In genomic region chr6:49021141-49022012, GRCm38 (mm10) we compare ENCODE assay signal across 10 mouse cellular contexts. TPM values are rescaled to one million over a fixed set of nuclear protein-coding genes. Genes with fewer than 3 reads are reported as not detected.
DNase-seq lines count a peak whose midpoint lies in the region; ATAC-seq and TF ChIP-seq lines count a peak whose summit lies in the region.
"Had no signal": no experiment of that assay in that cellular context is flagged by ENCODE, and none has a peak within 500 bp of the region (broad histone marks: within the 10 kb centered on the region; RNA-seq: fewer than 3 reads in every experiment).

No protein-coding gene starts in this region.

- no peak overlapping the region for H3K9ac ChIP-seq in midbrain, postnatal 0 days (replicated peaks; ENCODE audit: low read length, poor library complexity, severe bottlenecking)
- H3K9ac ChIP-seq in heart, embryonic 12.5 days = no peak overlapping the region

- H3K27me3 ChIP-seq in forebrain, embryonic 10.5 days (ENCODE audit: poor library complexity, severe bottlenecking) = no peaks in the 10 kb centered on the region
- H3K27me3 ChIP-seq in midbrain, postnatal 0 days (ENCODE audit: insufficient read depth, low read length) = no peaks in the 10 kb centered on the region
- H3K27me3 ChIP-seq in heart, embryonic 12.5 days (replicated peaks) = no peaks in the 10 kb centered on the region

- 54% methylated on average over 14 of the region's 14 CpGs for WGBS in forebrain, embryonic 10.5 days
- 60% methylated on average over 14 of the region's 14 CpGs for WGBS in midbrain, postnatal 0 days
- 75% methylated on average over 14 of the region's 14 CpGs for WGBS in heart, embryonic 12.5 days

- no peaks in the 10 kb centered on the region for H3K9me3 ChIP-seq in forebrain, embryonic 10.5 days
- no peaks in the 10 kb centered on the region for H3K9me3 ChIP-seq in midbrain, postnatal 0 days (ENCODE audit: low read length)
- no peaks in the 10 kb centered on the region for H3K9me3 ChIP-seq in heart, embryonic 12.5 days (replicated peaks)

- H3K27ac ChIP-seq in forebrain, embryonic 10.5 days = peak overlapping the region; percentile 65; the same call in 1 of the 2 replicates
- H3K27ac ChIP-seq in layer of hippocampus, adult 2 months = peak overlapping the region; percentile 89
- no peak overlapping the region for H3K27ac ChIP-seq in midbrain, postnatal 0 days (ENCODE audit: low read depth, low read length)
- no peak overlapping the region for H3K27ac ChIP-seq in heart, embryonic 12.5 days (ENCODE audit: poor library complexity, severe bottlenecking)
- H3K27ac ChIP-seq: kidney, postnatal 0 days had no signal

- no peak for TF ChIP-seq CTCF in layer of hippocampus, adult 2 months (conservative IDR thresholded peaks at IDR 0.05)
- no peak for TF ChIP-seq CTCF in midbrain, postnatal 0 days (IDR thresholded peaks at IDR 0.05)

- no peaks in the 10 kb centered on the region for H3K36me3 ChIP-seq in forebrain, embryonic 10.5 days (replicated peaks)
- H3K36me3 ChIP-seq in midbrain, postnatal 0 days (ENCODE audit: insufficient read depth, low read length) = no peaks in the 10 kb centered on the region
- H3K36me3 ChIP-seq in heart, embryonic 12.5 days = no peaks in the 10 kb centered on the region

- no peak overlapping the region for H3K4me3 ChIP-seq in forebrain, embryonic 10.5 days
- H3K4me3 ChIP-seq in layer of hippocampus, adult 2 months = no peak overlapping the region
- no peak overlapping the region for H3K4me3 ChIP-seq in midbrain, postnatal 0 days (ENCODE audit: low read depth, low read length)
- no peak overlapping the region for H3K4me3 ChIP-seq in heart, embryonic 12.5 days

- peaks cover 48% of the 10 kb centered on the region for H3K4me1 ChIP-seq in forebrain, embryonic 10.5 days
- H3K4me1 ChIP-seq in midbrain, postnatal 0 days (ENCODE audit: insufficient read depth, low read length) = no peaks in the 10 kb centered on the region
- H3K4me1 ChIP-seq in heart, embryonic 12.5 days (replicated peaks) = 0 out of 2 replicates have a peak, but pooled peaks cover 6% of the 10 kb centered on the region

- peak; percentile 15 to 35 for DNase-seq in gastrocnemius, adult 8-10 months (ENCODE audit: low spot score in 2 of 2)
- DNase-seq in gastrocnemius, postnatal 4 days (ENCODE audit: low spot score in 2 of 2) = no peak
- DNase-seq in forebrain, embryonic 10.5 days (ENCODE audit: extremely low spot score, low spot score) = no peak
- peak; percentile 39 to 82 for DNase-seq in layer of hippocampus, adult 2 months (ENCODE audit: low spot score in 2 of 2)
- DNase-seq in midbrain, postnatal 0 days (ENCODE audit: low spot score) = peak; percentile 74
- no peak for DNase-seq in kidney, postnatal 10 days
- no peak for DNase-seq in ovary, postnatal 14 days (ENCODE audit: low spot score)

- no peak overlapping the region for H3K4me2 ChIP-seq in midbrain, postnatal 0 days (ENCODE audit: low read depth, low read length, poor library complexity, severe bottlenecking)
- H3K4me2 ChIP-seq in heart, embryonic 12.5 days = no peak overlapping the region

- ATAC-seq in midbrain, postnatal 0 days (ENCODE audit: low FRiP score) = peak; percentile 70
- ATAC-seq in heart, embryonic 12.5 days (ENCODE audit: insufficient number of reproducible peaks, low FRiP score) = no peak

RNA-seq across cellular contexts. Expression of gene Gpnmb, which starts 15.0 kb away (rescaled TPM):
- total RNA-seq in gastrocnemius, adult 8-10 months (2022) = 1 to 10 TPM; 1.1 to 3.6 (median 1.7) TPM
- 1 to 10 TPM; 1.2 to 1.3 TPM for total RNA-seq in gastrocnemius, postnatal 4 days (2021)
- 1.1 and 2.5 TPM in 2 replicates for polyA plus RNA-seq in forebrain, embryonic 10.5 days (2016; fragmentation: Nextera tagmentation; extraction: Ambion mirVana)
- 1 to 10 TPM; 2.9 to 3.6 TPM for total RNA-seq in layer of hippocampus, adult 2 months (2021)
- total RNA-seq in midbrain, postnatal 0 days (2014; rRNA removed) = 0.38 and 1.5 TPM in 2 replicates
- 0.40 and 0.77 TPM in 2 replicates for polyA plus RNA-seq in midbrain, postnatal 0 days (2015; fragmentation: Nextera tagmentation; extraction: Ambion mirVana)
- polyA plus RNA-seq in heart, embryonic 12.5 days (2016; fragmentation: Nextera tagmentation; extraction: Ambion mirVana) = 0.40 and 0.49 TPM in 2 replicates
- total RNA-seq: neutrophil, adult 5-6 weeks had no signal

RNA-seq across cellular contexts. Expression of gene Svs1, which starts 34.7 kb away (rescaled TPM):
- not detected for total RNA-seq in gastrocnemius, adult 8-10 months (2022)
- not detected for total RNA-seq in gastrocnemius, postnatal 4 days (2021)
- not detected in 2 replicates for polyA plus RNA-seq in forebrain, embryonic 10.5 days (2016; fragmentation: Nextera tagmentation; extraction: Ambion mirVana)
- not detected for total RNA-seq in layer of hippocampus, adult 2 months (2021)
- total RNA-seq in midbrain, postnatal 0 days (2014; rRNA removed) = not detected in 2 replicates
- not detected in 2 replicates for polyA plus RNA-seq in midbrain, postnatal 0 days (2015; fragmentation: Nextera tagmentation; extraction: Ambion mirVana)
- polyA plus RNA-seq in heart, embryonic 12.5 days (2016; fragmentation: Nextera tagmentation; extraction: Ambion mirVana) = not detected in 2 replicates
- total RNA-seq: neutrophil, adult 5-6 weeks had no signal
- polyA plus RNA-seq: kidney, postnatal 0 days had no signal

RNA-seq across cellular contexts. Expression of gene Doxl2, which starts 46.6 kb away (rescaled TPM):
- not detected for total RNA-seq in gastrocnemius, adult 8-10 months (2022)
- total RNA-seq in gastrocnemius, postnatal 4 days (2021) = not detected
- not detected in 2 replicates for polyA plus RNA-seq in forebrain, embryonic 10.5 days (2016; fragmentation: Nextera tagmentation; extraction: Ambion mirVana)
- total RNA-seq in layer of hippocampus, adult 2 months (2021) = not detected
- not detected in 2 replicates for total RNA-seq in midbrain, postnatal 0 days (2014; rRNA removed)
- not detected in 2 replicates for polyA plus RNA-seq in midbrain, postnatal 0 days (2015; fragmentation: Nextera tagmentation; extraction: Ambion mirVana)
- polyA plus RNA-seq in heart, embryonic 12.5 days (2016; fragmentation: Nextera tagmentation; extraction: Ambion mirVana) = not detected in 2 replicates
- total RNA-seq: neutrophil, adult 5-6 weeks had no signal
- polyA plus RNA-seq: kidney, postnatal 0 days had no signal

RNA-seq across cellular contexts. Expression of gene Malsu1, which starts 52.2 kb away (rescaled TPM):
- total RNA-seq in gastrocnemius, adult 8-10 months (2022) = 10 to 100 TPM; 42.6 to 60.3 (median 52.1) TPM
- 10 to 100 TPM; 41.6 to 44.8 TPM for total RNA-seq in gastrocnemius, postnatal 4 days (2021)
- 71.4 and 71.9 TPM in 2 replicates for polyA plus RNA-seq in forebrain, embryonic 10.5 days (2016; fragmentation: Nextera tagmentation; extraction: Ambion mirVana)
- total RNA-seq in layer of hippocampus, adult 2 months (2021) = 10 to 100 TPM; 25.4 to 27.8 TPM
- 32.0 and 47.7 TPM in 2 replicates for total RNA-seq in midbrain, postnatal 0 days (2014; rRNA removed)
- 90.6 and 92.3 TPM in 2 replicates for polyA plus RNA-seq in midbrain, postnatal 0 days (2015; fragmentation: Nextera tagmentation; extraction: Ambion mirVana)
- 59.5 and 67.0 TPM in 2 replicates for polyA plus RNA-seq in heart, embryonic 12.5 days (2016; fragmentation: Nextera tagmentation; extraction: Ambion mirVana)

Comparison
In these comparisons a context has a peak if more than half of its experiments do, and no peak if none do; other contexts are left out.
1. DNase-seq: peak in gastrocnemius, adult 8-10 months (2 of 2), layer of hippocampus, adult 2 months (2 of 2) and midbrain, postnatal 0 days (single experiment); none in gastrocnemius, postnatal 4 days (0 of 2), forebrain, embryonic 10.5 days (single experiment), kidney, postnatal 10 days (single experiment) and ovary, postnatal 14 days (single experiment).
2. H3K27ac ChIP-seq: peak in forebrain, embryonic 10.5 days (single experiment) and layer of hippocampus, adult 2 months (single experiment); none in midbrain, postnatal 0 days (single experiment) and heart, embryonic 12.5 days (single experiment).